Mouse (Mus musculus): ENCODE data around the gene Pla2g1b.

- no peak for TF ChIP-seq CTCF (IDR thresholded peaks at IDR 0.05; ENCODE audit: control insufficient read depth, insufficient read depth, insufficient read length)
- TF ChIP-seq CEBPB (IDR thresholded peaks at IDR 0.05; ENCODE audit: low read depth): no peak
- TF ChIP-seq MAX (IDR thresholded peaks at IDR 0.05): no peak
- no peak for TF ChIP-seq USF1 (IDR thresholded peaks at IDR 0.05; ENCODE audit: low read depth)
- TF ChIP-seq MYOG (IDR thresholded peaks at IDR 0.05; ENCODE audit: control insufficient read depth, extremely low read depth, insufficient read length): no peak
- TF ChIP-seq MYOD1 (IDR thresholded peaks at IDR 0.05; ENCODE audit: control insufficient read depth, insufficient read length, low read depth): no peak
- TF ChIP-seq FOSL1 (IDR thresholded peaks at IDR 0.05; ENCODE audit: insufficient read depth, low read length, poor library complexity, severe bottlenecking): no peak
Measured at GRCm38 (mm10) chr5:115490638-115491000, 24.6 kb downstream of the Pla2g1b start.
